In the genomic region with DNA sequence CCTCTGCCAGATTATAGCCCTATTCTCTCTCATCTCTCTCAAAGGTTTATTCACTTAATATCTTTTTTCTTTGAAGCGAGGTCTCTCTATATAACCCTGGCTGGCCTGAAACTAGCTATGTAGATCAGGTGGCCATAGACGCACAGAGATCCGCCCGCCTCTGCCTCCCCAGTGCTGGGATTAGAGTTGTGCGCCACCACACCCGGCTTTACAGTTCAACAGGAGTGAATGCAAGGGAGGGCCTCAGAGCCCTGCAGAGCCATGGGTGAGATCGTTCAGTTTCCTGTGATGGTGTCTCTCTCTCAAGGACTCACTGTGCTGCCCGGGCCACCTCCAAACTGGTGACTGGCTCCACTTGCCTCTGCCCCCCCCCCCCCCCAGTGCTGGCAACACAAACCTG, we compare ENCODE assay signal across 17 mouse cellular contexts. TPM values are rescaled to one million over a fixed set of nuclear protein-coding genes. Genes with fewer than 3 reads are reported as not detected.
DNase-seq lines count a peak whose midpoint lies in the region; ATAC-seq and TF ChIP-seq lines count a peak whose summit lies in the region.
"Had no signal": no experiment of that assay in that cellular context is flagged by ENCODE, and none has a peak within 500 bp of the region (broad histone marks: within the 10 kb centered on the region; RNA-seq: fewer than 3 reads in every experiment).

No protein-coding gene starts in this region.

- intact Hi-C loops in heart, postnatal 25 days (cut with DNase I): no loop called here

- no peaks in the 10 kb centered on the region for H3K27me3 ChIP-seq in heart, embryonic 13.5 days (replicated peaks)
- H3K27me3 ChIP-seq in kidney, postnatal 0 days (ENCODE audit: insufficient read depth, low read length): no peaks in the 10 kb centered on the region
- no peaks in the 10 kb centered on the region for H3K27me3 ChIP-seq in kidney, embryonic 14.5 days (ENCODE audit: control insufficient read depth, insufficient read depth, low read length)
- H3K27me3 ChIP-seq in CH12.LX (replicated peaks): no peaks in the 10 kb centered on the region
- no peaks in the 10 kb centered on the region for H3K27me3 ChIP-seq in intestine, embryonic 15.5 days (replicated peaks)
- H3K27me3 ChIP-seq: embryonic facial prominence, embryonic 15.5 days; limb, embryonic 12.5 days; lung, embryonic 15.5 days had no signal

- no peaks in the 10 kb centered on the region for H3K9me3 ChIP-seq in heart, embryonic 13.5 days
- H3K9me3 ChIP-seq in kidney, postnatal 0 days (replicated peaks; ENCODE audit: low read length): no peaks in the 10 kb centered on the region
- H3K9me3 ChIP-seq in kidney, embryonic 14.5 days (ENCODE audit: control insufficient read depth, low read length): no peaks in the 10 kb centered on the region
- no peaks in the 10 kb centered on the region for H3K9me3 ChIP-seq in CH12.LX (replicated peaks; ENCODE audit: low read length)
- H3K9me3 ChIP-seq in intestine, embryonic 15.5 days: no peaks in the 10 kb centered on the region
- H3K9me3 ChIP-seq: embryonic facial prominence, embryonic 15.5 days; hindbrain, embryonic 13.5 days; limb, embryonic 12.5 days; lung, embryonic 15.5 days had no signal

- no peak for TF ChIP-seq POLR2A in CH12.LX (IDR thresholded peaks at IDR 0.05; ENCODE audit: low read depth, low read length)

- H3K4me1 ChIP-seq in heart, embryonic 13.5 days: peaks cover 25% of the 10 kb centered on the region
- H3K4me1 ChIP-seq in kidney, postnatal 0 days (replicated peaks; ENCODE audit: insufficient read depth, low read length): 0 out of 2 replicates have a peak, but pooled peaks cover 6% of the 10 kb centered on the region
- H3K4me1 ChIP-seq in kidney, embryonic 14.5 days (ENCODE audit: control insufficient read depth, insufficient read depth, low read length): no peaks in the 10 kb centered on the region
- peaks cover 28 to 68% of the 10 kb centered on the region in 2 experiments for H3K4me1 ChIP-seq in CH12.LX (ENCODE audit: control insufficient read depth in 1 of 2, insufficient read depth in 2 of 2)
- H3K4me1 ChIP-seq in intestine, embryonic 15.5 days (replicated peaks): peaks cover 14% of the 10 kb centered on the region; the same call in 1 of the 2 replicates
- H3K4me1 ChIP-seq: limb, embryonic 12.5 days had no signal

- DNase-seq in heart, postnatal 25 days (ENCODE audit: low spot score): no peak
- DNase-seq in kidney, postnatal 0 days (ENCODE audit: low spot score): no peak
- peak; percentile 54 for DNase-seq in CH12.LX (ENCODE audit: extremely low read depth)
- DNase-seq in neural tube, embryonic 10.5 days (ENCODE audit: extremely low spot score, low spot score): no peak
- DNase-seq: cerebellum, adult 9-10 months; layer of hippocampus, postnatal 36 days; midbrain, embryonic 14.5 days; thymus, adult 18-20 months had no signal

- 86% methylated on average over 8 of the region's 8 CpGs for WGBS in heart, embryonic 13.5 days
- WGBS in kidney, postnatal 0 days: 92% methylated on average over 8 of the region's 8 CpGs
- WGBS in kidney, embryonic 14.5 days: 91% methylated on average over 8 of the region's 8 CpGs
- WGBS in intestine, embryonic 15.5 days: 87% methylated on average over 8 of the region's 8 CpGs

- no peaks in the 10 kb centered on the region for H3K79me2 ChIP-seq in CH12.LX (replicated peaks; ENCODE audit: control insufficient read depth, extremely low read depth, insufficient read depth, poor library complexity, severe bottlenecking)

- TF ChIP-seq CTCF in kidney, postnatal 0 days (IDR thresholded peaks at IDR 0.05; ENCODE audit: low read depth): no peak
- TF ChIP-seq CTCF in CH12.LX (conservative IDR thresholded peaks at IDR 0.05 in 1 of 2, IDR thresholded peaks at IDR 0.05 in 1 of 2; ENCODE audit: low read depth in 2 of 2, low read length in 2 of 2): no peak

- in situ Hi-C loops in CH12.LX (cut with MboI; ENCODE audit: low pct_ligation_motif_present, low pct_unique_long_range_greater_than_20kb, low sequenced_read_pairs): no loop called here

- TF ChIP-seq EP300 in CH12.LX (IDR thresholded peaks at IDR 0.05; ENCODE audit: low read length): no peak

- H3K9ac ChIP-seq in heart, embryonic 13.5 days: no peak overlapping the region
- no peak overlapping the region for H3K9ac ChIP-seq in kidney, postnatal 0 days (ENCODE audit: low read depth, low read length)
- no peak overlapping the region for H3K9ac ChIP-seq in kidney, embryonic 14.5 days (ENCODE audit: low read depth, low read length)
- no peak overlapping the region for H3K9ac ChIP-seq in CH12.LX (ENCODE audit: insufficient read depth, low read depth)
- no peak overlapping the region for H3K9ac ChIP-seq in intestine, embryonic 15.5 days
- H3K9ac ChIP-seq: embryonic facial prominence, embryonic 15.5 days; limb, embryonic 12.5 days; lung, embryonic 15.5 days had no signal

- H3K4me2 ChIP-seq in heart, embryonic 13.5 days: no peak overlapping the region
- no peak overlapping the region for H3K4me2 ChIP-seq in kidney, postnatal 0 days (ENCODE audit: low read length)
- no peak overlapping the region for H3K4me2 ChIP-seq in kidney, embryonic 14.5 days (replicated peaks; ENCODE audit: low read depth, low read length)
- no peak overlapping the region for H3K4me2 ChIP-seq in CH12.LX (ENCODE audit: insufficient read depth, low read depth, poor library complexity, severe bottlenecking)
- no peak overlapping the region for H3K4me2 ChIP-seq in intestine, embryonic 15.5 days (replicated peaks)
- H3K4me2 ChIP-seq: embryonic facial prominence, embryonic 15.5 days; hindbrain, embryonic 13.5 days; limb, embryonic 12.5 days; lung, embryonic 15.5 days had no signal

- dilution Hi-C loops in CH12.LX (cut with MboI; ENCODE audit: extremely low pct_ligation_motif_present, extremely low pct_unique_long_range_greater_than_20kb, low sequenced_read_pairs): no loop called here

- no peak for TF ChIP-seq RAD21 in CH12.LX (IDR thresholded peaks at IDR 0.05; ENCODE audit: low read depth, low read length)

- H3K36me3 ChIP-seq in heart, embryonic 13.5 days: peaks cover 53% of the 10 kb centered on the region
- H3K36me3 ChIP-seq in kidney, postnatal 0 days (ENCODE audit: insufficient read depth, low read length): peaks cover 26% of the 10 kb centered on the region
- H3K36me3 ChIP-seq in kidney, embryonic 14.5 days (ENCODE audit: control insufficient read depth, insufficient read depth, low read length): peaks cover 29% of the 10 kb centered on the region
- H3K36me3 ChIP-seq in CH12.LX (replicated peaks in 1 of 2; ENCODE audit: control insufficient read depth in 1 of 2, insufficient read depth in 1 of 2, low read length in 1 of 2): peaks cover 23 to 43% of the 10 kb centered on the region in 2 experiments
- H3K36me3 ChIP-seq in intestine, embryonic 15.5 days: peaks cover 19% of the 10 kb centered on the region

- no peak for ATAC-seq in heart, embryonic 13.5 days (ENCODE audit: extremely low read depth, insufficient number of reproducible peaks, low FRiP score, low TSS enrichment)
- ATAC-seq in kidney, postnatal 0 days (replicated peaks; ENCODE audit: low FRiP score, low read depth): no peak
- ATAC-seq in kidney, embryonic 14.5 days (ENCODE audit: low FRiP score, low TSS enrichment): no peak
- peak; percentile 11; the same call in 1 of the 2 replicates for ATAC-seq in intestine, embryonic 15.5 days

- H3K27ac ChIP-seq in heart, embryonic 13.5 days (replicated peaks): peak overlapping the region; percentile 65
- H3K27ac ChIP-seq in kidney, postnatal 0 days: peak overlapping the region; percentile 76; the same call in 1 of the 2 replicates
- H3K27ac ChIP-seq in kidney, embryonic 14.5 days (ENCODE audit: low read depth, low read length): no peak overlapping the region; the same call in 1 of the 2 replicates
- H3K27ac ChIP-seq in CH12.LX (ENCODE audit: insufficient read depth, low read depth): peak overlapping the region; percentile 94
- H3K27ac ChIP-seq in intestine, embryonic 15.5 days: no peak overlapping the region
- H3K27ac ChIP-seq: embryonic facial prominence, embryonic 15.5 days; limb, embryonic 12.5 days; lung, embryonic 15.5 days had no signal

- H3K4me3 ChIP-seq in heart, embryonic 13.5 days: no peak overlapping the region
- H3K4me3 ChIP-seq in kidney, postnatal 0 days (replicated peaks; ENCODE audit: low read depth, low read length): no peak overlapping the region
- H3K4me3 ChIP-seq in kidney, embryonic 14.5 days (ENCODE audit: low read length): no peak overlapping the region
- H3K4me3 ChIP-seq in CH12.LX (replicated peaks in 1 of 3; ENCODE audit: low read depth in 2 of 3, low read length in 2 of 3, poor library complexity in 1 of 3): no peak overlapping the region
- no peak overlapping the region for H3K4me3 ChIP-seq in intestine, embryonic 15.5 days (replicated peaks)
- H3K4me3 ChIP-seq: embryonic facial prominence, embryonic 15.5 days; hindbrain, embryonic 13.5 days; limb, embryonic 12.5 days; lung, embryonic 15.5 days had no signal

RNA-seq across cellular contexts. Expression of gene Slc25a34, which starts 0.5 kb away (rescaled TPM):
- 0.37 and 0.49 TPM in 2 replicates for polyA plus RNA-seq in heart, embryonic 13.5 days (2015; fragmentation: Nextera tagmentation; extraction: Ambion mirVana)
- total RNA-seq in heart, postnatal 25 days (2021): 100 to 1,000 TPM; 105 to 117 TPM
- 1.9 and 2.3 TPM in 2 replicates for polyA plus RNA-seq in kidney, postnatal 0 days (2015; fragmentation: Nextera tagmentation; extraction: Ambion mirVana)
- 0.07 TPM in 1 of 2 replicates, not detected in the other for polyA plus RNA-seq in kidney, embryonic 14.5 days (2014; fragmentation: Nextera tagmentation; extraction: Ambion mirVana)
- 0.63 and 0.64 TPM in 2 replicates for total RNA-seq in CH12.LX (2012; rRNA removed)
- 0.23 and 0.41 TPM in 2 replicates for total RNA-seq in CH12.LX (2014; rRNA removed)
- 1.2 and 1.7 TPM in 2 replicates for polyA plus RNA-seq in CH12.LX (2012; ENCODE audit: insufficient read length, low read depth)
- polyA plus RNA-seq in intestine, embryonic 15.5 days (2015; fragmentation: Nextera tagmentation; extraction: Ambion mirVana): 3.3 and 4.3 TPM in 2 replicates
- total RNA-seq: megakaryocyte progenitor cell, adult 5-6 weeks had no signal
- polyA plus RNA-seq: forebrain, embryonic 11.5 days; limb, embryonic 12.5 days had no signal

RNA-seq across cellular contexts. Expression of gene Tmem82, which starts 5.7 kb away (rescaled TPM):
- polyA plus RNA-seq in heart, embryonic 13.5 days (2015; fragmentation: Nextera tagmentation; extraction: Ambion mirVana): 0.44 and 0.62 TPM in 2 replicates
- 10 to 100 TPM; 21.2 to 28.9 TPM for total RNA-seq in heart, postnatal 25 days (2021)
- 7.7 and 9.5 TPM in 2 replicates for polyA plus RNA-seq in kidney, postnatal 0 days (2015; fragmentation: Nextera tagmentation; extraction: Ambion mirVana)
- polyA plus RNA-seq in kidney, embryonic 14.5 days (2014; fragmentation: Nextera tagmentation; extraction: Ambion mirVana): 0.86 and 1.2 TPM in 2 replicates
- 3.8 and 5.2 TPM in 2 replicates for total RNA-seq in CH12.LX (2012; rRNA removed)
- total RNA-seq in CH12.LX (2014; rRNA removed): 0.58 and 0.68 TPM in 2 replicates
- polyA plus RNA-seq in CH12.LX (2012; ENCODE audit: insufficient read length, low read depth): 2.7 TPM in 2 replicates
- polyA plus RNA-seq in intestine, embryonic 15.5 days (2015; fragmentation: Nextera tagmentation; extraction: Ambion mirVana): 18.5 and 21.0 TPM in 2 replicates

RNA-seq across cellular contexts. Expression of gene Fblim1, which starts 18.2 kb away (rescaled TPM):
- 55.3 and 55.9 TPM in 2 replicates for polyA plus RNA-seq in heart, embryonic 13.5 days (2015; fragmentation: Nextera tagmentation; extraction: Ambion mirVana)
- 100 to 1,000 TPM; 298 to 316 TPM for total RNA-seq in heart, postnatal 25 days (2021)
- 58.1 and 64.6 TPM in 2 replicates for polyA plus RNA-seq in kidney, postnatal 0 days (2015; fragmentation: Nextera tagmentation; extraction: Ambion mirVana)
- 49.4 and 71.3 TPM in 2 replicates for polyA plus RNA-seq in kidney, embryonic 14.5 days (2014; fragmentation: Nextera tagmentation; extraction: Ambion mirVana)
- total RNA-seq in CH12.LX (2012; rRNA removed) (0.17 TPM in 2 replicates), CH12.LX (2014; rRNA removed) (0.07 and 0.09 TPM in 2 replicates)
- 0.97 and 1.2 TPM in 2 replicates for polyA plus RNA-seq in CH12.LX (2012; ENCODE audit: insufficient read length, low read depth)
- 63.9 and 68.9 TPM in 2 replicates for polyA plus RNA-seq in intestine, embryonic 15.5 days (2015; fragmentation: Nextera tagmentation; extraction: Ambion mirVana)
- total RNA-seq: megakaryocyte progenitor cell, adult 5-6 weeks had no signal

RNA-seq across cellular contexts. Expression of gene Plekhm2, which starts 40.6 kb away (rescaled TPM):
- 4.9 and 5.1 TPM in 2 replicates for polyA plus RNA-seq in heart, embryonic 13.5 days (2015; fragmentation: Nextera tagmentation; extraction: Ambion mirVana)
- total RNA-seq in heart, postnatal 25 days (2021): 100 to 1,000 TPM in 1 of 2 experiments, 10 to 100 TPM in 1; 94.1 to 109 TPM
- polyA plus RNA-seq in kidney, postnatal 0 days (2015; fragmentation: Nextera tagmentation; extraction: Ambion mirVana): 6.0 and 6.2 TPM in 2 replicates
- polyA plus RNA-seq in kidney, embryonic 14.5 days (2014; fragmentation: Nextera tagmentation; extraction: Ambion mirVana): 3.5 and 6.8 TPM in 2 replicates
- total RNA-seq in CH12.LX (2012; rRNA removed): 12.3 and 13.7 TPM in 2 replicates
- 12.4 and 12.7 TPM in 2 replicates for total RNA-seq in CH12.LX (2014; rRNA removed)
- polyA plus RNA-seq in CH12.LX (2012; ENCODE audit: insufficient read length, low read depth): 22.0 and 28.2 TPM in 2 replicates
- polyA plus RNA-seq in intestine, embryonic 15.5 days (2015; fragmentation: Nextera tagmentation; extraction: Ambion mirVana): 3.9 and 4.5 TPM in 2 replicates

Comparison
In these comparisons a context has a peak if more than half of its experiments do, and no peak if none do; other contexts are left out.
1. H3K27ac ChIP-seq: peak in heart, embryonic 13.5 days (single experiment), kidney, postnatal 0 days (single experiment) and CH12.LX (single experiment); none in kidney, embryonic 14.5 days (single experiment) and intestine, embryonic 15.5 days (single experiment).
2. RNA of gene Fblim1, which starts 18.2 kb away (polyA plus RNA-seq): 49.4 to 71.3 TPM in kidney, embryonic 14.5 days, 63.9 to 68.9 TPM in intestine, embryonic 15.5 days, 58.1 to 64.6 TPM in kidney, postnatal 0 days and 55.3 to 55.9 TPM in heart, embryonic 13.5 days; 0.97 to 1.2 TPM in CH12.LX; every median in the first group is over 10 times any median in the second.